Mouse (Mus musculus): ENCODE data around the gene Pde1a.

DNA sequence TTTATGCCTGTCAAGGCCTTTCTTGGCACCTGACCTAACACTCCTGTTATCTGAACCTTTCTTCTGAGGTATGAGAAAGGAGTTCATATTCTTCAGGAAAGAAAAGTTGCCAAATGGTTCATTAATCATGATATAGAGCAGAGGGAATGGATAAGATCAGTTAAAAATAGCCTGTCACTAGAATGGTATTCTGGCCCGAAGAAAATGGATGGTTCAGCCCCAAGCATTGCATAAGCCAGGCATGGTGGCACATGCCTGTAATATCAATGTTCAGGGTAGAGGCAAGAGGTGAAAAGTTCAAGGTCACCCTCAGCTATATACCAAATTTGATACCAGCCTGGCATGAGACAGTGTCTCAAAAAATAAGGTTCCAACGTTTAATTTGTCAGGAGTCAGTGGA, 336.1 kb downstream of the Pde1a start:
- TF ChIP-seq CTCF (IDR thresholded peaks at IDR 0.05; ENCODE audit: borderline replicate concordance, extremely low read depth, insufficient read depth, insufficient read length) (no peak), POLR2A (IDR thresholded peaks at IDR 0.05; ENCODE audit: borderline replicate concordance, extremely low read depth, insufficient read depth, insufficient read length, poor library complexity, severe bottlenecking) (no peak)

All from brain, embryonic 14.5 days (tissue).